Mouse (Mus musculus) thymus, adult 2 months (tissue): ENCODE measurements around the gene Tmtc1.

Experiments used
- CTCF ChIP-seq: fragments of 200-500 bp; IDR thresholded peaks from 2 replicates; pipeline ENCODE4 v1.5.1; 2012; ENCODE audit warnings: mild to moderate bottlenecking, control low read depth, low read length, moderate library complexity, borderline replicate concordance; ENCODE audit not compliant: control insufficient read depth, poor library complexity, insufficient read depth; ENCODE audit errors: extremely low read depth
- POLR2A ChIP-seq: fragments of 200-500 bp; IDR thresholded peaks from 2 replicates; pipeline ENCODE4 v1.6.1; 2012; ENCODE audit warnings: mild to moderate bottlenecking, low read length, control low read depth, moderate library complexity; ENCODE audit not compliant: control insufficient read depth, poor library complexity, insufficient read depth; ENCODE audit errors: extremely low read depth

DNA sequence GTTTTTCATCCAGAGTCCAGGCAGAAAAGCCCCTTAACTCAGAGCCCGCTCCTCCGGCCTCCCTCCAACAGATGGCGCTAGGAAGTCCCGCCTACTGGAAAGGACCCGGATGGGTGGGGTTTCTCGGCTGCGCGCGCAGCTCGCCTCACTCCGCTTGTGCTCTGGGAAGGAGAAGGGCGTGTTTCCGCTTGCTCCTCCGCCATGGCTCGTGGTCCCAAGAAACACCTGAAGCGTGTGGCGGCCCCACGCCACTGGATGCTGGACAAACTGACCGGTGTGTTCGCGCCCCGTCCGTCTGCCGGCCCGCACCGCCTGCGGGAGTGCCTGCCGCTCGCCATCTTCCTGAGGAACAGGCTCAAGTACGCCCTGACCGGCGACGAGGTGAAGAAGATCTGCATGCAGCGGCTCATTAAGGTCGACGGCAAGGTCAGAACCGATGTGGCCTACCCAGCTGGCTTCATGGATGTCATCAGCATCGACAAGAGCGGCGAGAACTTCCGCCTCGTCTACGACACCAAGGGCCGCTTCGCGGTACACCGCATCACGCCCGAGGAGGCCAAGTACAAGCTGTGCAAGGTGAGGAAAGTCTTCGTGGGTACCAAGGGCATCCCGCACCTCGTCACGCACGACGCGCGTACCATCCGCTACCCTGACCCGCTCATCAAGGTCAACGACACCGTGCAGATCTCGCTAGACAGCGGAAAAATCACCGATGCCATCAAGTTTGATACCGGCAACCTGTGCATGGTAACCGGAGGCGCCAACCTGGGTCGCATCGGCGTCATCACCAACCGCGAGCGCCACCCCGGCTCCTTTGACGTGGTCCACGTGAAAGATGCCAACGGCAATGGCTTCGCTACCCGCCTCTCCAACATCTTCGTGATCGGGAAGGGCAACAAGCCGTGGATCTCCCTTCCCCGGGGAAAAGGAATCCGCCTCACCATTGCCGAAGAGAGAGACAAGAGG, 89.4 kb downstream of the Tmtc1 start:
- TF ChIP-seq CTCF (no peak), POLR2A (no peak)
